Mouse (Mus musculus) gastrocnemius, postnatal 10 days (tissue): Measurements from ENCODE around the gene Pla2g2f. TPM values are rescaled to one million over a fixed set of nuclear protein-coding genes. Genes with fewer than 3 reads are reported as not detected.

Experiments used
- DNase-seq: peaks from one replicate; pipeline ENCODE4 v3.0.0; 2021; ENCODE audit warnings: mixed read lengths
- total RNA-seq, 2 experiments: library from RNA; stranded (reverse); gene quantifications; 2 replicates each; pipeline ENCODE4 v1.2.3; 2021

Pla2g2f gene
- total RNA-seq, 2 experiments from 2014 or later = not detected

- no peak for DNase-seq
These were observed 43.2 kb downstream of the Pla2g2f start for GRCm38 (mm10) chr4:138714186-138714585.

DNA sequence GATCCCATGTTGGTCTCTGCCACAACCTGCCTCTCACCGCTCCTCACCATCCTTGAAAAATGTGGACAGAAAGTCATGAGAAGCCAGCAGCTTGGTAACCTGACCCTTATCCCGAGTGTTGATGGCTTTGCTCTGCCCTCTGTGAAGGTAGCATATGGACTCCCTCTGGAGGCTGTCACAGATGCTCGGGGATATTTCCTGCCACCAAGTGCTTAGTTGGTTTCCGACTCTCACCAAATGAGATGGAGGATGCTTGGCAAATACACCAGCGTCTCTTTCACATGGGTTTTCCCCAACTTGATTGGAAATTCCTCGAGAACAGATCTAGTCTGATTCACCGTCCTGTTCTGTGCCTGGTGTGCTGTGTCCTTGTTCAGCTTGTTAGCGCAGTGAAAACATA, 44.8 kb downstream of the Pla2g2f start:
- DNase-seq = no peak

- no peak for DNase-seq
These were observed 45.3 kb downstream of the Pla2g2f start for GRCm38 (mm10) chr4:138712096-138712495.

DNA sequence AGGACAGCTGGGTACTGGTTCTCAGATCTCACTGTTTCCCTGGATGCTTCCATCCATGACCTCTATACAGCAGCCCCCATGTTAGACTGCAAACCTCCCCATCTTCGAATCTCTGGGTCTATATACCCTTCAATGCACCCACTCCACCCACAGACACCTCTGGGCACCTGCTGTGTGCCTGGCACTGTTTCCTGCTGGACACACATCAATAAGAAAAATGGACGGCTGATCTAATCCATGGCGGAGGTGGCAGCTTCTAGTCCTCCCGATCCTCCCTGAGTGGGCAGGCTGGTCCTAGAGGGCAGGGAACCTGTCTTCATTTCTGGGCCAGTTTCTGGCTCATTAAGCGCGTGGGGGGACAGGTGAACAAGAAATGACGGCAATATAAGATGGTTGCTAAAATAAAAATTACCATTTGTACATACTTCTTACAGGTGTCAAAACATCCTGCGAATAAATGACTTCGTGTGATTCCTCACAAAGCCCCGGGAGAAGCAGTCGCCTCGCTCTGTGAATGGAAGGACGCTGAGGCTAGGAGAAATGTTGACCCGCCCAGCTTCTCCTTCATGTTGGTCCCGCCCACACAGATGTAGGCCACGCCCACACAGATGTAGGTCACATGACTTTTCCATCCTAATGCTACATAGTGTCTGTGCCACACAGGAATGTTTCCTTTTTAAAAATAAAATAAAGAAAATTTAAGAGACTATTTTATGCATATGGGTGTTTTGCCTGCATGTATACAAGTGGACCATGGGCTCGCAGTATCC, 46.2 kb downstream of the Pla2g2f start:
- no peak for DNase-seq

GRCm38 (mm10) chr4:138710633-138711032, 46.8 kb downstream of the Pla2g2f start:
- no peak for DNase-seq

GRCm38 (mm10) chr4:138709944-138710343, 47.5 kb downstream of the Pla2g2f start:
- DNase-seq = no peak

GRCm38 (mm10) chr4:138709246-138709645, 48.2 kb downstream of the Pla2g2f start:
- no peak for DNase-seq

DNA sequence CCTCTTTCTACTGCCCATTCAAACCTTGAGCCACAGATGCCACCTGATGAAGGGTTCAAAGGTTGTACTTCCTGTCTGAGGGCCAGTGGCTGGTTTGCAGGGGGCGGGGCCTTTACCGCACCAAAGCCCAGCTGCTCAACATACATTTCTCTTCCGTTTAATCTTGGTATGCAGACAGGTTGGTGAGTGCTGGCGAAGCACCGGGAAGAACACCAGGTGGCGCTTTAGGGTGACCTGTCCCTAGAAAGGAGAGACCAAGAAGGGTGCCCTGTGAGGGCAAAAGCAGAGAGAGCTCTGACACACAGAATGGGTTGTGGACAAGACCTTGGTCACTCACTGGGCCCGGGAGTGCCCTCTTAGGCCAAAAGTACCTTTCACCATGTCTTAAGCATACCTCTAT, 48.8 kb downstream of the Pla2g2f start:
- DNase-seq = peak; percentile 54

DNA sequence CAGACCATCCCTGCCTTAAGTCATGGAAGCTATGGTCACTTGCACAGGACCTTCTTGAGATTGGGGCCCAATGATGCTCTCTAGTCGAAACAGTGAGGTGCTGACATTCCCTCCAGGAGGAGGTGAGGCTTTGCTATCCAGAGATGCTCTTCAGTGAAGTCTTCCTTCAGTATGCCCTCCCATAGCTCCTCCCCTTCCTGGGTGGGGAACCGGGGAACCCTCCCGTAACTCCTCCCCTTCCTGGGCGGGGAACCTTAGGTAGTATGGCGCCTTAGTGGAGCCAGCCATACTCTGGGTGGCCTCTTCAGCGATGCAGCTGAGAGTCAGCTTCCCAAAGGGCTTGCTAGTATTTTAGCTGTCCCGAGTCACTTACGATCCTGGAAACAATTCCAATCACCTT, 50.8 kb downstream of the Pla2g2f start:
- no peak for DNase-seq

- no peak for DNase-seq
These were observed 53.3 kb downstream of the Pla2g2f start for GRCm38 (mm10) chr4:138704169-138704568.

GRCm38 (mm10) chr4:138703591-138703990, 53.8 kb downstream of the Pla2g2f start:
- DNase-seq = no peak

DNA sequence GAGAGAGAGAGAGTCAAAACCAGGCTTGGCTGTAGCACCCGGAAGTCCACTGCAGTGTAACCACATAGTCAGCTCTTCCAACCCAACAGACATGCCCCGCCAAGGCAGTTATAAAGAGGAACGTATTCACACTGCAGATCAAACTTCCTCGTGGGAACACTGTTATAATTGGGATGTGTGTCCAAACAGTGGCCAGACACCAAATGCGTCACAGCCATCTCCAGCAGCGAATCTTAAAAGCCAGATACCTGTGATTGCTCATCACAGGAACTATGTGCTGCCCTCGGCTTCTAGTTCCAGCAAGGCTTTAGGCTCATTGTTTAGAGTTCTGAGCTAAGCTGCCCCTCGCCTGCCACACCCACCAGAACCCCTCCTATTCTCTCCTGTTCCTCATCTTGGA, 54.9 kb downstream of the Pla2g2f start:
- DNase-seq = no peak

DNA sequence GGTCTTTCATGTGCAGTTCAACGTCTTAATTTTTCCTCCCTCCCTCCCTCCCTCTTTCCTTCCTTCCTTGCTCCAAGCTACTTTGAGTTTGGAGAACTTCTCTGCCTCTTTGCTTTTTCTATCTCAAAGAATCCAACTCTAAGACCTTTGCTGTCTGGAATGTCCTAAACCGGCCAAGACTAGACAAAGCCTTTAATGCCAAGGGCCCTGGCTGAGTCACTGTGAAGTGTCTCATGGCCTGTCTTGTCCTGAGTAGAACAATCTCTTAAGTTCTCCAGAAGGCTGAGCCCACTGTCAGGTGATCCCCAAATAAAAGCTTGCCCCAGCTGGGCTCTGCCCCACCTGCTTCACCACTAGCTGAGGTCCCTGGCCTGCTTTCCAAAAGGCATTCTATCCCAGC, 55.4 kb downstream of the Pla2g2f start:
- no peak for DNase-seq

- no peak for DNase-seq
These were observed 56.3 kb downstream of the Pla2g2f start for GRCm38 (mm10) chr4:138701111-138701510.

Other genes with a start within 250 kb of the Pla2g2f start
- not detected for gene Vwa5b1, start 121.7 kb downstream of the Pla2g2f start, total RNA-seq
- gene Pla2g2c, start 32.8 kb downstream of the Pla2g2f start, total RNA-seq = under 1 TPM in 1 of 2 experiments, not detected in 1; 0.16 TPM
- under 1 TPM; 0.20 to 0.28 TPM for gene Ubxn10, start 20.5 kb downstream of the Pla2g2f start, total RNA-seq
- not detected for gene Pla2g2d, start 18.1 kb upstream of the Pla2g2f start, total RNA-seq
- 1 to 10 TPM; 2.3 to 5.6 TPM for gene Pla2g5, start 105.9 kb upstream of the Pla2g2f start, total RNA-seq
- not detected for gene Gm13030, start 116.3 kb upstream of the Pla2g2f start, total RNA-seq
- not detected for gene Pla2g2e, start 120.3 kb upstream of the Pla2g2f start, total RNA-seq
- gene Otud3, start 156.3 kb upstream of the Pla2g2f start, total RNA-seq = 1 to 10 TPM; 7.0 to 7.4 TPM
- not detected for gene Rnf186, start 209.5 kb upstream of the Pla2g2f start, total RNA-seq
- 1 to 10 TPM; 3.8 to 4.5 TPM for gene Tmco4, start 215.3 kb upstream of the Pla2g2f start, total RNA-seq